Mouse (Mus musculus) brain, embryonic 14.5 days (tissue): ENCODE measurements around the gene Gtf2ird1.

Experiments
- CTCF ChIP-seq: fragments of 200-500 bp; IDR thresholded peaks from 2 replicates; pipeline ENCODE4 v1.5.1; 2012; ENCODE audit warnings: inconsistent platforms, mild to moderate bottlenecking, moderate library complexity, borderline replicate concordance; ENCODE audit not compliant: insufficient read depth, insufficient read length; ENCODE audit errors: extremely low read depth
- POLR2A ChIP-seq: fragments of 200-500 bp; IDR thresholded peaks from 2 replicates; pipeline ENCODE4 v1.6.1; 2012; ENCODE audit warnings: mild to moderate bottlenecking, inconsistent platforms, borderline replicate concordance; ENCODE audit not compliant: poor library complexity, insufficient read depth, insufficient read length, severe bottlenecking; ENCODE audit errors: extremely low read depth

- TF ChIP-seq POLR2A (no peak), CTCF (no peak)
Observed at GRCm38 (mm10) chr5:134310201-134310600, 146.3 kb downstream of the Gtf2ird1 start.
